Mouse (Mus musculus): ENCODE results near the gene Olfr69. TPM values are rescaled to one million over a fixed set of nuclear protein-coding genes. Genes with fewer than 3 reads are reported as not detected.
A peak's percentile ranks its signal among the peaks of the same experiment; 100 is the strongest.
"Not testable (repeated sequence)": the region's sequence is repeated elsewhere in the genome, so short reads cannot be mapped to it uniquely, and the experiment has no call there.

Gene Olfr69
- not detected in 2 replicates for polyA plus RNA-seq (2011; ENCODE audit: insufficient read depth, insufficient read length, low replicate concordance, missing spikeins)

- Histone ChIP-seq H3K27ac (ENCODE audit: control insufficient read depth, insufficient read depth, low read depth, low read length, poor library complexity) (no peak within 1 kb of the TSS), H3K4me1 (ENCODE audit: control insufficient read depth, insufficient read depth, low read length) (no peaks in the 10 kb centered on the region), H3K4me3 (replicated peaks; ENCODE audit: control insufficient read depth, low read depth, low read length) (no peak within 1 kb of the TSS)
- no peak for TF ChIP-seq POLR2A (IDR thresholded peaks at IDR 0.05; ENCODE audit: borderline replicate concordance, control insufficient read depth, low read depth, low read length)
- no peak for TF ChIP-seq CTCF (IDR thresholded peaks at IDR 0.05; ENCODE audit: control insufficient read depth, insufficient read depth, low read length)
- WGBS, result 77% methylated on average over 2 of the region's 2 CpGs
Measured at GRCm38 (mm10) chr7:103771494-103771893, at the start of gene Olfr69. Gene Olfr69 (minus strand): TSS chr7:103771594.

GRCm38 (mm10) chr7:103815085-103815484 is 43.7 kb upstream of the Olfr69 start:
- H3K4me3 ChIP-seq (replicated peaks; ENCODE audit: control insufficient read depth, low read depth, low read length); H3K27ac ChIP-seq (ENCODE audit: control insufficient read depth, insufficient read depth, low read depth, low read length, poor library complexity); H3K4me1 ChIP-seq (ENCODE audit: control insufficient read depth, insufficient read depth, low read length): not testable (repeated sequence)
- WGBS, result 38% methylated on average over 1 of the region's 2 CpGs

- peak within 1 kb of the TSS; percentile 91 for H3K27ac ChIP-seq (ENCODE audit: control insufficient read depth, insufficient read depth, low read depth, low read length, poor library complexity)
- no peaks in the 10 kb centered on the region; the same call in 1 of the 2 replicates for H3K4me1 ChIP-seq (ENCODE audit: control insufficient read depth, insufficient read depth, low read length)
- WGBS, result 59% methylated on average over 3 of the region's 3 CpGs
- peak within 1 kb of the TSS; percentile 65 for H3K4me3 ChIP-seq (replicated peaks; ENCODE audit: control insufficient read depth, low read depth, low read length)
- peak; percentile 63; the same call in 1 of the 2 replicates for TF ChIP-seq POLR2A (IDR thresholded peaks at IDR 0.05; ENCODE audit: borderline replicate concordance, control insufficient read depth, low read depth, low read length)
- TF ChIP-seq CTCF (IDR thresholded peaks at IDR 0.05; ENCODE audit: control insufficient read depth, insufficient read depth, low read length), result no peak
Measured at GRCm38 (mm10) chr7:103813766-103814165, 42.4 kb upstream of the Olfr69 start, which contains the start of gene Hbb-bt. Gene Hbb-bt (minus strand): TSS chr7:103813996.

GRCm38 (mm10) chr7:103813152-103813551 is 41.8 kb upstream of the Olfr69 start:
- no CpG with 5 or more reads among the region's 3 CpGs for WGBS
- H3K4me1 ChIP-seq (ENCODE audit: control insufficient read depth, insufficient read depth, low read length); H3K27ac ChIP-seq (ENCODE audit: control insufficient read depth, insufficient read depth, low read depth, low read length, poor library complexity); H3K4me3 ChIP-seq (replicated peaks; ENCODE audit: control insufficient read depth, low read depth, low read length): not testable (repeated sequence)

GRCm38 (mm10) chr7:103812174-103812573 is 40.8 kb upstream of the Olfr69 start:
- 0% methylated on average over 1 of the region's 1 CpGs for WGBS
- Histone ChIP-seq H3K4me1 (ENCODE audit: control insufficient read depth, insufficient read depth, low read length) (no peaks in the 10 kb centered on the region; the same call in 1 of the 2 replicates), H3K4me3 (replicated peaks; ENCODE audit: control insufficient read depth, low read depth, low read length) (peak overlapping the region; percentile 65), H3K27ac (ENCODE audit: control insufficient read depth, insufficient read depth, low read depth, low read length, poor library complexity) (peak overlapping the region; percentile 94)
- no peak for TF ChIP-seq POLR2A (IDR thresholded peaks at IDR 0.05; ENCODE audit: borderline replicate concordance, control insufficient read depth, low read depth, low read length)
- TF ChIP-seq CTCF (IDR thresholded peaks at IDR 0.05; ENCODE audit: control insufficient read depth, insufficient read depth, low read length), result no peak

GRCm38 (mm10) chr7:103811223-103811845 is 39.9 kb upstream of the Olfr69 start:
- WGBS, result 64% methylated on average over 1 of the region's 1 CpGs
- TF ChIP-seq POLR2A (IDR thresholded peaks at IDR 0.05; ENCODE audit: borderline replicate concordance, control insufficient read depth, low read depth, low read length) (no peak), CTCF (IDR thresholded peaks at IDR 0.05; ENCODE audit: control insufficient read depth, insufficient read depth, low read length) (no peak)
- peak overlapping the region; percentile 34 for H3K4me3 ChIP-seq (replicated peaks; ENCODE audit: control insufficient read depth, low read depth, low read length)
- no peak overlapping the region for H3K27ac ChIP-seq (ENCODE audit: control insufficient read depth, insufficient read depth, low read depth, low read length, poor library complexity)
- H3K4me1 ChIP-seq (ENCODE audit: control insufficient read depth, insufficient read depth, low read length), result no peaks in the 10 kb centered on the region; the same call in 1 of the 2 replicates

- Histone ChIP-seq H3K4me1 (ENCODE audit: control insufficient read depth, insufficient read depth, low read length) (no peaks in the 10 kb centered on the region; the same call in 1 of the 2 replicates), H3K27ac (ENCODE audit: control insufficient read depth, insufficient read depth, low read depth, low read length, poor library complexity) (no peak overlapping the region), H3K4me3 (replicated peaks; ENCODE audit: control insufficient read depth, low read depth, low read length) (no peak overlapping the region)
- no peak for TF ChIP-seq POLR2A (IDR thresholded peaks at IDR 0.05; ENCODE audit: borderline replicate concordance, control insufficient read depth, low read depth, low read length)
- no peak for TF ChIP-seq CTCF (IDR thresholded peaks at IDR 0.05; ENCODE audit: control insufficient read depth, insufficient read depth, low read length)
- 62% methylated on average over 3 of the region's 3 CpGs for WGBS
Measured at GRCm38 (mm10) chr7:103810746-103811145, 39.4 kb upstream of the Olfr69 start.

- Histone ChIP-seq H3K27ac (ENCODE audit: control insufficient read depth, insufficient read depth, low read depth, low read length, poor library complexity) (no peak overlapping the region), H3K4me1 (ENCODE audit: control insufficient read depth, insufficient read depth, low read length) (no peaks in the 10 kb centered on the region; the same call in 1 of the 2 replicates)
Measured at GRCm38 (mm10) chr7:103810296-103810695, 38.9 kb upstream of the Olfr69 start.

GRCm38 (mm10) chr7:103809801-103810155 is 38.4 kb upstream of the Olfr69 start:
- H3K4me3 ChIP-seq (replicated peaks; ENCODE audit: control insufficient read depth, low read depth, low read length), result no peak overlapping the region
- 14% methylated on average over 1 of the region's 1 CpGs for WGBS
- H3K27ac ChIP-seq (ENCODE audit: control insufficient read depth, insufficient read depth, low read depth, low read length, poor library complexity), result peak overlapping the region; percentile 67; the same call in 1 of the 2 replicates

More at GRCm38 (mm10) chr7:103810296-103810695, 38.9 kb upstream of the Olfr69 start:
- H3K4me3 ChIP-seq (replicated peaks; ENCODE audit: control insufficient read depth, low read depth, low read length), result no peak overlapping the region
- WGBS, result 53% methylated on average over 1 of the region's 1 CpGs
- TF ChIP-seq CTCF (IDR thresholded peaks at IDR 0.05; ENCODE audit: control insufficient read depth, insufficient read depth, low read length), result no peak

More at GRCm38 (mm10) chr7:103809801-103810155, 38.4 kb upstream of the Olfr69 start:
- no peaks in the 10 kb centered on the region; the same call in 1 of the 2 replicates for H3K4me1 ChIP-seq (ENCODE audit: control insufficient read depth, insufficient read depth, low read length)
- no peak for TF ChIP-seq CTCF (IDR thresholded peaks at IDR 0.05; ENCODE audit: control insufficient read depth, insufficient read depth, low read length)
